Mouse (Mus musculus) left cerebral cortex, postnatal 4 days (tissue): ENCODE data around the gene Arhgap24. TPM values are rescaled to one million over a fixed set of nuclear protein-coding genes. Genes with fewer than 3 reads are reported as not detected.

Source experiments
- DNase-seq: peaks from one replicate; pipeline ENCODE4 v3.0.0-alpha.2; 2022
- intact Hi-C: fragments of 180-260 bp; cut with DNase I; formaldehyde crosslinking; loops from one replicate; pipeline ENCODE4 v1.15.1; 2025
- total RNA-seq, 2 experiments: library from RNA; stranded (reverse); gene quantifications; 2 replicates each; pipeline ENCODE4 v1.2.3; 2021

The Arhgap24 gene
- total RNA-seq, 2 experiments from 2014 or later, result 4.6 to 4.9 TPM

DNA sequence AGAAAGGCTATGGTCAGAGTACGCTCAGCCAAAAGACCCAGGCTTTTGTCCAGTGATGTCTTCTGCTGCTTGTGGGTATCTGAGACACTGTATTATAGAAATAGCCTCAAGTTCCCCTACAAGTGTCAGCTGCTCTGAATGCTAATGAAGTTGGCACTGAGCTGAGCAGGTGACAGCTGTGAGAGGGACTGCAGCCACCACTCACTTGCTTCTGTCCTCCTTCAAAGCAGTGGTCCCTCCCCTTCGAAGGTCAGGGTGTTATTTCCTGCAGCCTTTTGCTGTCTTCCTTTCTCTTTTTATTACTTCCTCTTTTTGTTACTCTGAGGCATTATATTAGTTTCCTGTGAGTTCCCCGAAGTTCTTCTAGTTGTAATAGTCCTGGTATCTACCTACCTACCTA, 16.0 kb downstream of the Arhgap24 start:
- intact Hi-C loops, result no loop called here
- no peak for DNase-seq

DNA sequence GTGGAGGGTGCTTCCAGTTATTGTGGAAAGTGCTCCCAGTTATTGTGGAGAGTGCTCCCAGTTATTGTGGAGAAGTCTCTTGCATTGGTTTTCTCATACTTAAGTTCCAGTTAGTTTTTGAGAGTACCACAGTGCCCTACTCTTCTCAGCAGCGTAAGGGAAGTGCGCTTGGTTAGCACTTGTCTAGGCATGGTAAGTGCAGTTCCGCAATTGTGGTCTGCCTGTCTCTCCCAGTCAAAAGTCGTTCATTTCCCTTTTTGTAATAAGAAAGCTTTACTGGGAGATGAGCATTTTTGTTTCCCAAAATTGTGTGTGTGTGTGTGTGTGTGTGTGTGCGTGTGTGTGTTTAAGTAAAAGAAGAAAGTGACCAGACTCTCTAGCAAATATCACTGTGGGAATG, 17.6 kb downstream of the Arhgap24 start:
- DNase-seq, result no peak
- intact Hi-C loops, result no loop called here

GRCm38 (mm10) chr5:102502333-102502732, 21.1 kb downstream of the Arhgap24 start:
- DNase-seq, result no peak
- intact Hi-C loops, result no loop called here

- DNase-seq, result no peak
- intact Hi-C loops, result no loop called here
Observed at GRCm38 (mm10) chr5:102503066-102503465, 21.9 kb downstream of the Arhgap24 start.

DNA sequence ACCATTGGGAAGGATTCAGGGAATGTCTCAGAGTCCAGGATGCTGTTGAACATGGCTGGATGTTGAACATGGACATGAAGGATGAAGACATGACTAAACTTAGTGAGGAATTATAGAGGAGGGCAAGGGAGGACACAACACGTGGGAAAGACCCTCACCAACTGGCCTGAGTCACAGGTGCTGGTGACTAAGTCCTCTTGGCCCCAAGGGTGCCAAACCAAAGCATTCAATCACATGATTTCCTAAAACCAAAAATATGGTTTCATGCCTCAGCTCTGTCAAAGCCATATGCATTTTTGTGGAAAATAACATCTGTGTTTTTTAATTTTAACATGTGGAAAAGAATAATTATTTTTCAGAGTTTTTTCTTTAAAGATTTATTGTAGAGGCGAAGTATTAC, 22.7 kb downstream of the Arhgap24 start:
- no peak for DNase-seq
- intact Hi-C loops, result no loop called here

DNA sequence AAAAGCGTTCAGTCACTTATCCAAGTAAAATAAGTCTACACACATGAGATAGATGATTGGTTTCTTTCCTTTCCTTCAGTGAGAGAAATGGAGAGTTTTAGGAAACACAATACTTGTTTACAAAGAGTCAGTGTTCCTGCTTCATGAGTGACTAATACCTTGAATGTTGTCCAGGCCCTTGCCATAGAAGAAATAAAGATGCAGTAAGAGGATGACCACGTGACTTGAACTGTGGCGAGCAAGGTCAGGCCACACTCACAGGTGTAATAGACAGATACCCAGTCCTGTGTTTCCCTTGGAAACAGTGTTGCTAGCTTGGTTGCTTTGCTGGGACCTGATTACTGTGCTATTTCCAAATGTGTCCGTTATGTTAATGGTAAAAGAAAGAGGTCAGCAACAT, 23.4 kb downstream of the Arhgap24 start:
- no peak for DNase-seq
- intact Hi-C loops, result no loop called here

DNA sequence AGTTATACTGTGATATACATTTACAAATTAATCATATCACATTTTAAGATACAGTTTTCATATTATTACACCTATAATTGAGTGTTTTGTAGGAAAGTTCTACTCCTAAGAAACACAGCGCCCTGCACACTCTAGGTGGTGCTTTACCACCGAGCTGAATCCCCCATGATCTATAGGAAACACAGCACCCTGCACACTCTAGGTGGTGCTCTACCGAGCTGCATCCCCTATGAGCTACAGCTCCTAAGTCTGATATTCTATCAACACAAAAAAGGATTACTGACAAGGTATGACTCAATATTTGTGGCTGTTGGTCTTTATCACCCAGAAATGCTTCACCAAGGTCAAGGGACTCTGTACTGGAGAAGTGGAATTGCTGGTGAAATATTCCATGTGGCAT, 27.0 kb downstream of the Arhgap24 start:
- no peak for DNase-seq
- intact Hi-C loops, result no loop called here

GRCm38 (mm10) chr5:102509381-102509780, 28.2 kb downstream of the Arhgap24 start:
- peak; percentile 73 for DNase-seq

GRCm38 (mm10) chr5:102511651-102512050, 30.5 kb downstream of the Arhgap24 start:
- DNase-seq, result no peak
- intact Hi-C loops, result no loop called here

More at GRCm38 (mm10) chr5:102509381-102509780, 28.2 kb downstream of the Arhgap24 start:
- intact Hi-C loops, result no loop called here

DNA sequence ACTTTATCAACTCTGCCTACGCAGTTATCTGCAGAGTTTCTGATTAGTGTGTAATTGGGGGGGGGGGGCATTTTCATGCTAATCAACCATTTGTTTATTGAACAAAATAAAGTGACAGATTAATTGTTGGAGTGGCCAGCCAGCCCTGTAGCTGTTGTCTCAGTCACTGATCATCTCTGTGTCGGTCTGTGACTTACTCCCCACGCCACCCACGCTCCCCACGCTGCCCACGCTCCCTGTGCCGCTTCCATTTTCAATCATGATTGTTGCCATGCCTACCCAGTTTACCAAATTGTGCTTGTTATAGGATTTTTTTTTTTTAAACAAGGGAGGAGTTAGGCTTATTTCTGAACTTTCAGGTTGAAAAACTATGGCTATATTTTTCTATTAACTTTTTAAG, 34.3 kb downstream of the Arhgap24 start:
- DNase-seq, result no peak
- intact Hi-C loops, result no loop called here

DNA sequence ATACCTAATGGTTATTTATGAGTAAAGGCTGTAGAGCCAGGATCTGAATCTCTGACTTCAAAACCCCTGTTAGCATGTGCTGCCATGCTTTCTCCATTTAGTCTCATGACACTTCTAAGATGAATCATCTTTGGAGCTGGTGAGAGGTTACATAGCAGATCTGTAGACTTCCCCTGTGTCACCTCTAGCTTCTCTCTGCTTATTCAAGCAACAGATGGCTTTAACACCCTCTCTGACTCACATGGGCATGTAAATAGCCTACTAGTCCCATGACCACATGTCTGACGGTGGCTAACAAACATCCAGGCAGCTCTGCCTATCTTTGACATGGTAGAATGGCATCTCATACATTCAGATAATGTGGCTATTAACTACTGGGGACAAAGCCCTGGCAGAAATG, 39.3 kb downstream of the Arhgap24 start:
- no peak for DNase-seq
- intact Hi-C loops, result no loop called here

- no peak for DNase-seq
- intact Hi-C loops, result no loop called here
Observed at GRCm38 (mm10) chr5:102535311-102535710, 54.1 kb downstream of the Arhgap24 start.

GRCm38 (mm10) chr5:102537819-102538218, 56.6 kb downstream of the Arhgap24 start:
- no peak for DNase-seq
- intact Hi-C loops, result no loop called here

GRCm38 (mm10) chr5:102546296-102546695, 65.1 kb downstream of the Arhgap24 start:
- intact Hi-C loops, result no loop called here
- DNase-seq, result no peak

GRCm38 (mm10) chr5:102547786-102548185, 66.6 kb downstream of the Arhgap24 start:
- DNase-seq, result no peak
- intact Hi-C loops, result no loop called here

GRCm38 (mm10) chr5:102548382-102548781, 67.2 kb downstream of the Arhgap24 start:
- intact Hi-C loops, result no loop called here
- DNase-seq, result no peak

GRCm38 (mm10) chr5:102550211-102550610, 69.0 kb downstream of the Arhgap24 start:
- intact Hi-C loops, result no loop called here
- DNase-seq, result no peak

GRCm38 (mm10) chr5:102550870-102551637, 69.9 kb downstream of the Arhgap24 start:
- intact Hi-C loops, result no loop called here

GRCm38 (mm10) chr5:102552533-102552932, 71.3 kb downstream of the Arhgap24 start:
- no peak for DNase-seq
- intact Hi-C loops, result no loop called here

More at GRCm38 (mm10) chr5:102550870-102551637, 69.9 kb downstream of the Arhgap24 start:
- DNase-seq, result no peak

DNA sequence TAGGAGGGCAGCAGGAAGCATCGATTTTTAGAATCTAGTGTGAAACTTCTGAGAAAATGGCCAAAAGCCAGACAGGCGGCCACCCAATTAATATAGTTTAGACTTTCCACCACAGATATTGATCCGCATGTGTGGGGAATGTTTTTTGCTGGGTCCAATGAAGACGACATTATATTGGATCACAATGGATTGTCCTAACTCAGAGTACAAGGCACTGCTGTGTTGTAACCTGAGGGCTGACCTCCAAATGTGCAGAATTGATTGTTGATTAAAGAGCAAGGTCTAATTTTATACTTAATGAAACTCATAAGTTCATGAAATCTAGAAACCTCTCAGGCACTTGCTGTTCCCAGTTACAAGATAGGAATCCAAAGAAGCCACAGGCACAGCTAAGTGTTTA, 74.8 kb downstream of the Arhgap24 start:
- intact Hi-C loops, result no loop called here

GRCm38 (mm10) chr5:102560270-102560669, 79.1 kb downstream of the Arhgap24 start:
- DNase-seq, result no peak
- intact Hi-C loops, result no loop called here

More for the DNA sequence above, 74.8 kb downstream of the Arhgap24 start:
- no peak for DNase-seq

GRCm38 (mm10) chr5:102563971-102564370, 82.8 kb downstream of the Arhgap24 start:
- DNase-seq, result no peak
- intact Hi-C loops, result no loop called here

GRCm38 (mm10) chr5:102568764-102569163, 87.6 kb downstream of the Arhgap24 start:
- intact Hi-C loops, result no loop called here

More at GRCm38 (mm10) chr5:102568764-102569163, 87.6 kb downstream of the Arhgap24 start:
- DNase-seq, result no peak
